Mouse (Mus musculus): ENCODE results near the gene Spon1. TPM values are rescaled to one million over a fixed set of nuclear protein-coding genes. Genes with fewer than 3 reads are reported as not detected.

Gene Spon1
- polyA plus RNA-seq, 1 experiment from 2014 or later, result 7.1 TPM

DNA sequence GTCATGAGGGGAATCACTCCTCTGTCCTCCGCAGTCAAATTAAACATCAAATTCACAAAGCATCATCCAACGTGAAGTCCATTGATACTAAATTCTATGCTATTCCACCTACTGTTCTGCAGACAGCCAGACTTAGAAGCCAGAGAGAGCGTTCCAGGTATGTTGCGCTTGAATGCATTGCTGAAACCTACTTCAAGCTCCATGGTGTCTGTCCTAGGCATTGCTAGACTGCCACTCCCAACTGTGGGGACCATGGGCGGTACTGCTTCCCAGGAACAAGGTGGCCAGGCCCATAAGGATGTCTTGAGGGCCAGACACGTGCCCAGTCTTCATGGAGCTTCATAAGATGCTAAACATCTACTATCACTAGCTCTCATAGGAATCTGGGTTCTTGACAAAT is 125.7 kb downstream of the Spon1 start:
- H3K4me1 ChIP-seq, result no peaks in the 10 kb centered on the region
- H3K9me3 ChIP-seq (replicated peaks), result 0 out of 2 replicates have a peak, but pooled peaks cover 7% of the 10 kb centered on the region
- no peak overlapping the region for H3K4me3 ChIP-seq
- no peak overlapping the region for H3K9ac ChIP-seq
- WGBS, result 89% methylated on average over 6 of the region's 6 CpGs
- H3K27ac ChIP-seq, result no peak overlapping the region
- no peak overlapping the region for H3K4me2 ChIP-seq
- no peaks in the 10 kb centered on the region for H3K36me3 ChIP-seq (ENCODE audit: poor library complexity, severe bottlenecking)
- no peaks in the 10 kb centered on the region for H3K27me3 ChIP-seq
- ATAC-seq, result no peak

DNA sequence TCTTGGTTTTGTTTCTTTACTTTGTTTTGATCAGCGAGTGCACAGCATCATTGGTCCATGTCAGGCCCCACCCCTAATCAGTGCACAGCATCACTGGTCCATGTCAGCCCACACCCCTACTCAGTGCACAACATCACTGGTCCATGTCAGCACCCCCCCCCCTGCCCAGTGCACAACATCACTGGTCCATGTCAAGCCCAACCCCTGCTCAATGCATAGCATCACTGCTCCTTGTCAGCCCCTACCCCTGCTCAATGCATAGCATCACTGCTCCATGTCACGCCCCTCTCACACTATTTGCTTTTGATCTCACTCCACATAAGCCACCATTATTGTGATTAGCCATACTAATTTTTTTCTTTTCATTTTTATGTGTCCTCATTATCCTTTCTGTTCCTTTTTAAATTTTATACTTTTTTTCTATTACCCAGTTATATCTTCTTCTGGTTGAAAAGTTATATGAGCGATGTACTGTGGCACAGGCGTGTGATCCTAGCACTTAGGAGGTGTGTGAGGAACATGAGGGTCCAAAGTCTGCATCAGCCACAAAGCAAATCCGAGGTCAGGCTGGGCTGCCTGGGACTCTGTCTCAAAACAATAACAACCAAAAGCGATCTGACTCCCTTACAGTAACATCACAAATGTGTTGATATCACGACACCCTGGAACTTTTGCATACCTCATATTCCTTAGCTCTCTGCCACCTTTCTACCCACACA is 128.3 kb downstream of the Spon1 start:
- ATAC-seq, result no peak
- Histone ChIP-seq H3K27me3 (no peaks in the 10 kb centered on the region), H3K4me1 (no peaks in the 10 kb centered on the region), H3K4me2 (no peak overlapping the region), H3K36me3 (ENCODE audit: poor library complexity, severe bottlenecking) (no peaks in the 10 kb centered on the region), H3K9ac (no peak overlapping the region), H3K4me3 (no peak overlapping the region), H3K9me3 (replicated peaks) (peaks cover 7% of the 10 kb centered on the region; the same call in 1 of the 2 replicates), H3K27ac (no peak overlapping the region)
- WGBS, result 93% methylated on average over 7 of the region's 7 CpGs

DNA sequence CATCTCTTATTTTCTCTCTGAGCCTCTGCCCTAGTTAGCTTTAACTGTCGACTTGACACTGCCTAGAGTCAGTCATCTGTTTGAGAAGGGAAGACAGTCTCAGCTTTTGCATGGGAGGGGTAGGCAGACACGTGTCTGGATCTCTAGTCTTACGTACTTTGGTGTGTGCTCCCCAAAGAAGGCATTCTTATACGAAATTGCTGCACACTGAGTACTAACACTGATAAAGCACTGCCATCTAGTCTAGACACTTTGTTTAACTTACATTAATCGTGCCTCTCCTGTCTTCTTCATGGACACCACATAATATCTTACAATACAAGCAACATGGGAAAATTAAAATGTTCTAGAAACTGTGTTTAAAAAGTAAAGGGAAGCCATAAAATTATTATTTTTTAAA is 129.5 kb downstream of the Spon1 start:
- WGBS, result 80% methylated on average over 5 of the region's 5 CpGs
- H3K4me3 ChIP-seq, result no peak overlapping the region
- H3K4me2 ChIP-seq, result no peak overlapping the region
- no peak overlapping the region for H3K9ac ChIP-seq
- no peaks in the 10 kb centered on the region for H3K27me3 ChIP-seq
- no peak for ATAC-seq
- no peaks in the 10 kb centered on the region for H3K36me3 ChIP-seq (ENCODE audit: poor library complexity, severe bottlenecking)
- peaks cover 7% of the 10 kb centered on the region; the same call in 1 of the 2 replicates for H3K9me3 ChIP-seq (replicated peaks)
- H3K27ac ChIP-seq, result no peak overlapping the region
- no peaks in the 10 kb centered on the region for H3K4me1 ChIP-seq

DNA sequence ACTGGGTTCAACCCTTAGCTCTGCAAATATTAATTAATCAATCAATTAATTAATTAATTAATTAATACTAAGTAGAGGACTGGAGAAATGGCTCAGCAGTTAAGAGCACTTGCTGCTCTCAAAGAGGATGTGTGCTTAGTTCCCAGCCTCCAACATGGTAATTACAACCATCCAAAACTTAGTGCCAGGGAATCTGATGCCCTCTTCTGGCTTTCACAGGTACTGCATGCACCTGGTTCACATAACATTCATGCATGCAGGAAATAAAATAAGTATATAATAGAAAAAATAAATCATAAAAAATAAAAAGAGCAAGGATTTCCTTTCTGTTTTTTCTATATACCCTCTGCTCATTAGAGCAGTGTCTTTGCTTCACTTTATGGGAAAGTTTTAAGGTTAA is 132.6 kb downstream of the Spon1 start:
- H3K4me2 ChIP-seq, result no peak overlapping the region
- no peaks in the 10 kb centered on the region; the same call in 1 of the 2 replicates for H3K9me3 ChIP-seq (replicated peaks)
- no peak overlapping the region for H3K27ac ChIP-seq
- H3K27me3 ChIP-seq, result peaks cover 3% of the 10 kb centered on the region; the same call in 1 of the 2 replicates
- no peak overlapping the region for H3K9ac ChIP-seq
- H3K36me3 ChIP-seq (ENCODE audit: poor library complexity, severe bottlenecking), result no peaks in the 10 kb centered on the region
- peaks cover 12% of the 10 kb centered on the region for H3K4me1 ChIP-seq
- ATAC-seq, result no peak
- H3K4me3 ChIP-seq, result no peak overlapping the region

DNA sequence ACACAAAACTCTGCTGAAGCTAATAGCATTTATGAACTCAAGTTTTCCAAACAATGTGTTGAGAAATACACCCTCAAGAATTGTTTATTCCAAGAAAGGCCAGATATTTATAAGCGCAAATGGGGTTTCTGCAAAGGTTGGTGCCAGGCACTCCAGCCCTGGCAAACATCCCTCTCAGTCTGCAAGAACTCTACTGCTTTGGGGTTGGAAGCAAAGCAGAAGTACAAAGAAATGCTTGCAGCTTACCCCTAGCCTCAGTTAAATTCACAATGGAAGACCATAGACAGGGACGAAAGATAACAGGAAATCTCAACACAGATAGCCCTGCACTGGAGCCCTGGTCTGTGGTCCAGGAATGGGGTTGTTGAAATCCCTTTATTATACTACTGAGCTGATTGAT is 135.7 kb downstream of the Spon1 start:
- Histone ChIP-seq H3K4me3 (no peak overlapping the region), H3K9ac (no peak overlapping the region), H3K36me3 (ENCODE audit: poor library complexity, severe bottlenecking) (no peaks in the 10 kb centered on the region), H3K9me3 (replicated peaks) (no peaks in the 10 kb centered on the region; the same call in 1 of the 2 replicates), H3K4me2 (peak overlapping the region; percentile 39), H3K27ac (no peak overlapping the region), H3K27me3 (peaks cover 3% of the 10 kb centered on the region; the same call in 1 of the 2 replicates), H3K4me1 (peaks cover 12% of the 10 kb centered on the region)
- WGBS, result 57% methylated on average over 2 of the region's 2 CpGs
- ATAC-seq, result no peak

DNA sequence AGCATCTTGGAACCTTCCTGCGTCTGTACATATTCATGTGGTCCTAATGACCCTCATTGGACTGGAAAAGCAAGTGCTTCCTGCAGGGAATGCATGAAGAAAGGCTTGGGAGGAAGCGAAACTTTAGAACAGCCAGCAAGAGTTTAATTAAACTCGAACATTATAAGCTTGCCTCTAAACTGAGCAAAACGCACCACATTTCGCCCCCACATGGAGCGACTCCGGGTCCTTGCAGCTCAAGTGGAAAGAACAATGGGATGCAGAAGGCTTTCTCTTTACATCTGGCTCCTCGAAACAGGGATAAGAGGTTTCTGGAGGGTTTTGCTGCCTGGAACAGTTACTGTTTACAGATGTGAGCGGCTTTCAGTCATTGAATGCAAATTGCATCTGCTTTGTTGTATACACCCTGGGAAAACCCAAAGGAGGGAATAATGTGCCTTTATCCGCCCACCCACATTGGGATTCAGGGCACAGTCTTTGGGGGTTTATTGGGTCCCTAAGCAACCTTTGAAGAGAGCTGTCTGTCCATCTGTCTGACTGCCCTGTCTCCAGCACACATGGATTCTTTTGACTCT is 136.2 kb downstream of the Spon1 start:
- Histone ChIP-seq H3K9ac (0 out of 2 replicates have a peak overlapping the region, but pooled peaks have one; percentile 5), H3K36me3 (ENCODE audit: poor library complexity, severe bottlenecking) (no peaks in the 10 kb centered on the region), H3K27ac (no peak overlapping the region), H3K4me2 (peak overlapping the region; percentile 39), H3K4me1 (peaks cover 12% of the 10 kb centered on the region), H3K4me3 (no peak overlapping the region), H3K9me3 (replicated peaks) (peaks cover 3% of the 10 kb centered on the region), H3K27me3 (peaks cover 3% of the 10 kb centered on the region; the same call in 1 of the 2 replicates)
- WGBS, result 5% methylated on average over 10 of the region's 10 CpGs
- ATAC-seq, result peak; percentile 50; the same call in 1 of the 2 replicates

DNA sequence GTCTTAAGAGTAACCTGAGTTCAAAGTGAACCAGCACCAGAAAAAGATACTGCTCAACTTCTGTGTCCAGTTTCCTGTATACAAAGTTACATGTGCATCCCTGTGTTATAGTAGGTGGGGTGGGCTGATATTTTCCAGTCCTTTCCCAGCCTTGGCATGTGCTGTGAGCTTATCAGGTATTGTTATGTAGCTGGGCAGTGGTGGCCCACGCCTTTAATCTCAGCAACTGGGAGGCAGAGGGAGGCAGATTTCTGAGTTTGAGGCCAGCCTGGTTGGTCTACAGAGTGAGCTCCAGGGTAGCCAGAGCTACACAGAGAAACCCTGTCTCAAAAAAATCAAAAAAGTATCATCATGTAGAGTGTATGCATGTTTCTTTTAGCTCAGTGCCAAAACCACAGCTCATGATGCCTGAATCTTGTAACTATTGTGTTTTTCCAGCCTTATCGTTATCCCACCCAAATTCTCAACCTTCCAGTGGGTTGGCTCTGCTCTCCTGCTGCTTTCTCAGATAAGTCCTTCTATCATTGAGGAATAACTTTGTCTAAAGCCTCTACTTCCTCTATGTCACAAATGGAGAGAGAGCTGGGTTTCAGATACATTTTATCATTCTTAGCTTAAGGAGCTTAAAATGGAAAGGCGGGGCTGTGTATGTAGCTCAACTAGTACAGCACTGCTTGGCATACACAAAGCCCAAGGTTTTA is 137.5 kb downstream of the Spon1 start:
- no peaks in the 10 kb centered on the region for H3K36me3 ChIP-seq (ENCODE audit: poor library complexity, severe bottlenecking)
- WGBS, result 85% methylated on average over 3 of the region's 3 CpGs
- H3K4me1 ChIP-seq, result peaks cover 12% of the 10 kb centered on the region
- ATAC-seq, result no peak
- no peak overlapping the region for H3K27ac ChIP-seq
- H3K4me3 ChIP-seq, result no peak overlapping the region
- H3K9me3 ChIP-seq (replicated peaks), result peaks cover 3% of the 10 kb centered on the region
- peaks cover 3% of the 10 kb centered on the region; the same call in 1 of the 2 replicates for H3K27me3 ChIP-seq
- H3K9ac ChIP-seq, result no peak overlapping the region
- no peak overlapping the region for H3K4me2 ChIP-seq

DNA sequence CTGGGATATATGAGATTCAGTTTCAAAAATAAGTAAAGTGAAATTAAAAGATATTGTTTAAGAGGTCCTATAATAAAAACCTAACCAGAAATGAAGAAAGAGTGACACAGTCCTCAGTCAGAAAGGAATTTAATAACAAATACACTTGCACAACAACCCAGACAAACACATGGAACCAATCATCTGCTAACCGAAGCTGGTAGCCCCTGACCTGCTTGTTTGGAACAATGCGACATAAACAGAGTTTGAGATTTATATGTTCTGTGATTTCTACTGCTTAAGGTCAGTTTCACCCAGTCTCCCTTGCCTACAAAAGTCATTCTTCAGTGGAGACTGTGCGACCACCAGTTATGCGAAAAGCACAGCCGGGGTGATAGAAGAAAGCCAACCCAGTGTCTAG is 138.1 kb downstream of the Spon1 start:
- Histone ChIP-seq H3K4me1 (peaks cover 12% of the 10 kb centered on the region), H3K4me3 (no peak overlapping the region), H3K9ac (no peak overlapping the region), H3K36me3 (ENCODE audit: poor library complexity, severe bottlenecking) (no peaks in the 10 kb centered on the region), H3K9me3 (replicated peaks) (peaks cover 3% of the 10 kb centered on the region), H3K4me2 (no peak overlapping the region), H3K27me3 (peaks cover 3% of the 10 kb centered on the region; the same call in 1 of the 2 replicates), H3K27ac (no peak overlapping the region)
- no peak for ATAC-seq
- 89% methylated on average over 5 of the region's 5 CpGs for WGBS

DNA sequence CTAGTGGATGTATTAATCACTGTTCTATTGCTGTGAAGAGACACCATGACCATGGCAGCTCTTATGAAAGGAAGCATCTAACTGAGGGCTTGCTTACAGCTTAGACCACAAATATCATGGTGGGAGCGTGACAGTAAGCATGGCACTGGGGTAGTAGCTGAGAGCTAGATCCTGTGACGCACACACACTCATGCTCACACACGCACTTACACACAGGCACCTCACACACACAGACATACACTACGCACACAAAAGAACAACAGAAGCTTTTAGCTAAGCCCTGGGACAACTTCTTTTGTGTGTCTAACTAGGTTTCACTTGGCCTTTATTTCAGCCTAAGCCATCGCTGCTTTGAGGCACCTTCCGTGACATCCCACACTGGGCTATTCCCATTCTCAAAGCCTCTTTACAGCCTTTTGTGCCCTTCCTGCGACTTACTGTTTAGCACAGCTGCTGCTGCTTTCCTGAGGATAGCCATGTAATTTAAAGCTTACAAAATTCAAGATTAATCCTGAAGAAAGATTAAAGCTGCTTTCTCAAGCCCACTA is 138.6 kb downstream of the Spon1 start:
- WGBS, result 43% methylated on average over 7 of the region's 7 CpGs
- H3K4me1 ChIP-seq, result peaks cover 13% of the 10 kb centered on the region
- H3K4me2 ChIP-seq, result no peak overlapping the region
- H3K9ac ChIP-seq, result no peak overlapping the region
- peaks cover 3% of the 10 kb centered on the region for H3K9me3 ChIP-seq (replicated peaks)
- H3K27me3 ChIP-seq, result peaks cover 3% of the 10 kb centered on the region; the same call in 1 of the 2 replicates
- H3K36me3 ChIP-seq (ENCODE audit: poor library complexity, severe bottlenecking), result no peaks in the 10 kb centered on the region
- ATAC-seq, result no peak
- no peak overlapping the region for H3K4me3 ChIP-seq
- H3K27ac ChIP-seq, result no peak overlapping the region

DNA sequence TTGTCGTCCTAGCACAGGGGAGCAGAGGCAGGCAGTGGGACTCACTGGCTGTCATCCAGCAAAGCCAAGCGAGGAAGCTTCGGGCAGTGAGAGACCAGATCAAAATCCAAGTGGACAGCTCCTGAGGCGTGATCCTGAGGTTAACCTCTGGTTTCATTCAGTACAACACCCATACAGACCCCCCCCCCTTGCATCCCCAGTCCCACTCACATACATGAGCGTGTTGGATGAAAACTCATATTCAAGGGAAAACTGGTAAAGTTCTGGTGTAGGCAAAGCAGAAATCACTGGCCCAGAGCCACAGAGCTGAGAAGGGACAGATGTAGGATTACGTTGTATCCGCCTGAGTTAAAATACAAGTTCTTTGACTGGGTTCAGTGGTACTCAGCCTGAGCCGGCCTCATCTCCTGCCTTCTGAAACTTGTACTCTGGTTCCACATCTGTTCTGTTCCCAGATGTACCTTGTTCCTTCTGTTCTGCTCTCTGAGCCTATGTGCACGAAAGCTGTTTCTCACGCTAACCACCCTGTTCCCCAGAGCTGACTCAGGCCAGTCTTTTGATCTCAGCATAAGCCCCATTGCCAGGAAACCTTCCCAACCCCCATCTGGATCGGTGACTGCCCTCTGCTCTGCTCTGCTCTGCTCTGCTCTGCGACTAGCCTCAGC is 143.5 kb downstream of the Spon1 start:
- no peak for ATAC-seq
- Histone ChIP-seq H3K27ac (no peak overlapping the region), H3K4me2 (no peak overlapping the region), H3K36me3 (ENCODE audit: poor library complexity, severe bottlenecking) (no peaks in the 10 kb centered on the region), H3K4me3 (no peak overlapping the region), H3K4me1 (peaks cover 4% of the 10 kb centered on the region; the same call in 1 of the 2 replicates), H3K27me3 (no peaks in the 10 kb centered on the region), H3K9me3 (replicated peaks) (peaks cover 3% of the 10 kb centered on the region), H3K9ac (no peak overlapping the region)
- WGBS, result 31% methylated on average over 12 of the region's 12 CpGs

DNA sequence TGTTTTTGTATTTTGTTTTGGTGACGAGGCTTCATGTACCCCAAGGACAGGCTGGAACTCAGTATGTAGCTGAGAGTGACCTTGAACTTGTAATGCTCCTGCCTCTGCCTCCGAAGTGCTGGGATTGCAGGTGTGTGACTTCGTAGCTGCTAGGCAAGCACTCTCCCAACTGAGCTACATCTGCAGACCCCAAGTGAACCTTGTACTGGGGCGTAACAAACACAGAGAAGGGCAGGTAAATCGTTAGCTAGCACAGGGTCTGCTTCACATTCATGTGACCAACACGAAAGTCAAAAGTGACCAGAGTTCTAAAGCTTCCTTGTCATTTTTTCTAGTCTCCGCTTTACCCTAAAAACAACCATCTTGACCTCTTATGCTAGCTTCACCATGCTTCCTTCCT is 145.1 kb downstream of the Spon1 start:
- Histone ChIP-seq H3K4me2 (no peak overlapping the region), H3K27me3 (no peaks in the 10 kb centered on the region), H3K9ac (no peak overlapping the region), H3K27ac (no peak overlapping the region), H3K9me3 (replicated peaks) (peaks cover 3% of the 10 kb centered on the region), H3K36me3 (ENCODE audit: poor library complexity, severe bottlenecking) (no peaks in the 10 kb centered on the region), H3K4me1 (peaks cover 4% of the 10 kb centered on the region; the same call in 1 of the 2 replicates), H3K4me3 (no peak overlapping the region)
- ATAC-seq, result no peak
- 84% methylated on average over 7 of the region's 7 CpGs for WGBS
